Comparison of ENCODE assay signal across 26 mouse cellular contexts in the genomic region with DNA sequence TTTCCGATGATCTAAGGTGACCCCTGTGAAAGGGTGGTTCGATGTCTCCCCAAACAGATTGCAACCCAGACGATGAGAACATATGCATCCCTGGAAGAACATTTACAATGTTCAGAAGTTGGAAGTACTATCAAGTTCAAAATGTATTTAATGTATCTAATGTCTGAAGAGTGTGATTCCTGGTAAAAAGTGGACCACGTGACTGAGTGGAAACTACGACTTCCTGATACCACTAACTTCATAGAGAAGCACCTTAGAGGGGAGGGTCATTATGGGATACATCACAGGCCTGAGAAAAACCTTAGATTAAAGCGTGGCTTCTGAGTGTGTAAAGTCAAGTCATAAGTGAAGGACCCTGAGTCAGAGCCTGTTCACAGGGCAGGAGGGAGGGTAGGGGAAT.
"Had no signal": no experiment of that assay in that cellular context is flagged by ENCODE, and none has a peak within 500 bp of the region (broad histone marks: within the 10 kb centered on the region; RNA-seq: fewer than 3 reads in every experiment).

No protein-coding gene starts in this region.

- H3K9ac ChIP-seq: heart, embryonic 13.5 days; heart, embryonic 15.5 days; hindbrain, embryonic 13.5 days; hindbrain, embryonic 15.5 days; intestine, embryonic 15.5 days; kidney, embryonic 15.5 days; limb, embryonic 13.5 days; limb, embryonic 15.5 days; liver, embryonic 13.5 days had no signal

- H3K4me2 ChIP-seq: heart, embryonic 11.5 days; heart, embryonic 13.5 days; heart, embryonic 15.5 days; hindbrain, embryonic 13.5 days; hindbrain, embryonic 15.5 days; intestine, embryonic 15.5 days; kidney, embryonic 15.5 days; limb, embryonic 13.5 days; limb, embryonic 15.5 days; liver, embryonic 13.5 days had no signal

- H3K27ac ChIP-seq: gastrocnemius, adult 2 months; heart, adult 2 months; heart, embryonic 13.5 days; heart, embryonic 15.5 days; hindbrain, embryonic 13.5 days; hindbrain, embryonic 15.5 days; hindbrain, postnatal 0 days; intestine, embryonic 15.5 days; kidney, embryonic 15.5 days; kidney, postnatal 0 days; limb, embryonic 13.5 days; limb, embryonic 15.5 days; liver, embryonic 13.5 days had no signal

- H3K36me3 ChIP-seq: heart, embryonic 13.5 days; heart, embryonic 15.5 days; hindbrain, embryonic 13.5 days; hindbrain, embryonic 15.5 days; intestine, embryonic 15.5 days; kidney, embryonic 15.5 days; limb, embryonic 13.5 days; limb, embryonic 15.5 days; liver, embryonic 13.5 days had no signal

- H3K4me3 ChIP-seq: gastrocnemius, adult 2 months; heart, adult 2 months; heart, embryonic 13.5 days; heart, embryonic 15.5 days; hindbrain, embryonic 13.5 days; hindbrain, embryonic 15.5 days; intestine, embryonic 15.5 days; kidney, embryonic 15.5 days; limb, embryonic 13.5 days; limb, embryonic 15.5 days; liver, embryonic 13.5 days had no signal

- H3K27me3 ChIP-seq: heart, embryonic 13.5 days; heart, embryonic 15.5 days; hindbrain, embryonic 13.5 days; hindbrain, embryonic 15.5 days; intestine, embryonic 15.5 days; kidney, embryonic 15.5 days; limb, embryonic 13.5 days; limb, embryonic 15.5 days; liver, embryonic 13.5 days had no signal

- H3K9me3 ChIP-seq: heart, embryonic 13.5 days; heart, embryonic 15.5 days; hindbrain, embryonic 13.5 days; hindbrain, embryonic 15.5 days; intestine, embryonic 15.5 days; kidney, embryonic 15.5 days; limb, embryonic 13.5 days; limb, embryonic 15.5 days; liver, embryonic 13.5 days had no signal

- DNase-seq: gastrocnemius, adult 2 months; gastrocnemius, postnatal 10 days; gastrocnemius, postnatal 25 days; heart, adult 2 months; heart, postnatal 14 days; heart, postnatal 36 days; kidney, adult 11 months; kidney, adult 2 months; kidney, adult 9 months; kidney, postnatal 14 days; kidney, postnatal 36 days; layer of hippocampus, adult 9-11 months; layer of hippocampus, postnatal 36 days; left cerebral cortex, postnatal 4 days; liver, embryonic 13.5 days had no signal

- H3K4me1 ChIP-seq: heart, embryonic 15.5 days; hindbrain, embryonic 13.5 days; hindbrain, embryonic 15.5 days; intestine, embryonic 15.5 days; limb, embryonic 15.5 days had no signal

- ATAC-seq: hindbrain, postnatal 0 days; intestine, embryonic 15.5 days had no signal
